Mouse (Mus musculus): ENCODE results near the gene Bend4.

DNA sequence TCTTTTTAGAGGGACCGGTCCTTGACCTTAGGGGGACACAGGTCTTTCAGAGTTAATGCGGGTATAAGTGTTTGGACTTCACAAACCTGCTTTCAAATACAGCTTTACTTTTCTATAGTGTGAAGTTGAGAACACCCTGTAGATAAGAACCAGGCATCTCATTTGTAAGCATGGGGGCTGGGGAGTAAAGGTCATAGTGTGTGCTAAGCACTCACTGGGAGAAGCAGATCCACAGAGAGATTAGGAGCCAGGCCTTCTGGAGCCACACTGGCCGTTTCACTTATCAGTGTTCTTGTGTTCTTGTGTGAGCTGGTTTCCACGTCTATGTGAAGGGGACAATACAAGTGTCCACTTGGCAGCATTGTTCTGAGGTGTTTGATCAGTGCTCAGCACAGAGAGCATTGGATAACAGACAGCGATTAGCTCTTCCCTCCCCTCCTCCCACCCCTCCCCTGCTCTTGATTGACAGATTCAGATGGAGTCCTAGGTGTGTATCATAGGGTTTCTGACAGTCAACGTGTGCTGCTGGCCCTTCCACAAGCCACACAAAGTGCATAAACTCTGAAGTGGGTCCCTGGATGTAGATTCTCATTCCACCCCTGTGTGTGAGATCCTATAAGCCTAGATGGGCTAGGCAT is 14.8 kb upstream of the Bend4 start:
- no peak for TF ChIP-seq CTCF (IDR thresholded peaks at IDR 0.05; ENCODE audit: low read depth)
- TF ChIP-seq EP300 (optimal IDR thresholded peaks at IDR 0.05), result no peak

All from stomach, postnatal 0 days (tissue).